Mouse (Mus musculus): ENCODE measurements at regions not wholly inside any gene's neighbourhood (a gene's known extent, or its start where the extent isn't known, plus 50 kb on each side); places are given as distances from the start of the nearest gene placed in this dataset.

DNA sequence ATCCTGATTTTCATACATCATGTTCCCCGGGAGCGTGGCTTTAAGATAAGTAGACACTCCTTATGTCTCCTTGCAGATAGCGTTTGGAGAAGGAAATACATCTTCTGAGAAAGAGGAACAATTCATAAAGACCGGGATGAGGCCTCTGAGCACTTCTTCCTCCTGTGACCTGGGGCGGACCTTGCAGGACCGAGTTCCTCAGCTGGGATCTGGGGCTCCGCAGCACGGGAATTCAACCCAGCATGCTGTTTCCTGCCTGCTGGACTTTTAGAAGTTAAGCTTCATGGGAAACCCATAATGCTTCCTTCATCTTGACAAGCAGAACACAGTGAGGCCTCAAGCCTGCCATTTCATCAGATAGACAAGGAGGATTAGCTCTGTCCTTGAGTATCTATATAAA, 491.4 kb downstream of the Fam19a5 start:
- DNase-seq (ENCODE audit: low spot score) = no peak

DNA sequence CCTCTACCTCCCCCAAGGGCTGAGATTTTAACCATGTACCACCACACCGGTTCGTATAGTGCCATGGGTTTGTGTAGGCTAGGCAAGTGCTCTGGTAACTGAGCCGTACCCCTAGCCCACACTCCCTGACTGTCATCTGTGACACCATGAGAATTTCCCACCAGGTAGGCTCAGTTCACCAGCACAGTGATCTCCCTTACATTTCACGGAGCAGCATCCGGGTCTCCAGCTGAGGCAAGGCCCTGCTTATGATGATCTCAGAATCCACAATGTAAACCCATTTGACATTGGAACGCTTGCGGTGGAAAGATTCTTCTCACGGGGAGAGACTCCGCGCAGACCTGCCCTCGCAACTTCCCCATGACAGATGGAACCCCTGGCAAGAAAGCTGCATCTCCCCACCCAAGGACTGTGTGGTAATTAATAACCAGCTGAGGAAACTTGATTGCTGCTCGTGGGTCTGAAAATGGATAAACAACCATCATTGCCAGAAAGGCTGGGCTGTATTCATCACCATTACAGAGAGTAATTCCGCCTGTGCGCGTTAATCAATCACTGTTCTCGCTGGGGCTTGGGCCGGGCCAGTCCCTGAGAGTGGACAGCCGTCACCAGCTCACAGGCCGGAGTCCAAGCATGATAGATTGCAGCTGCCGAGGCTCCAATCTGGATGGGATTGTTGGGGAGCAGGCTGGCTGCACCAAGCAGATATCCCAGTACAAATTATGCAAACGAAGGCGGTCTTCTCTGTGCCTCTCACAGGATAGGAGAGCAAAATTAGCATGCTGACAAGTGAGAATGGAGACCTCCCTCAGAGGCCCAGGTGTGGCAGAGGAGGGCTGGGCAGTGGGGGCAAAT, 492.3 kb downstream of the Fam19a5 start:
- peak; percentile 41 for DNase-seq (ENCODE audit: low spot score)

DNA sequence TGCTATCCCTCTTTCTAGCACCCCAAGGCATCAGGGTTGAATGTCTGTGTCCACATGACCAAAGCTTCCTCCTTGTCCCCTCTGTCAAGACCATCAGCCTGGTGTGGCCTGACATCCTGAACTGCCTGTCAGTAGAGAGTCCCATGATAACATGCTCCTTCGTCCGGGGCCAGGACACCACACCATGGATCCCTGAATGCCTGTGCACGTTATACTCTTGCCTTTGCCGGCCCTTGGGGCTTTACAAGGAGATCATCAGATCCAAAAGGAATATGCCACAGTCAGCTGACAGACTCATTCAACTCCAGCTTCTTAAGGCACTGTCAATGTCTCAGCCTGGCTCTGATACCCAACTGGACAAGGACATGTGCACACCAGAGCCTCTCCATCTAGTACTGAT, 493.5 kb downstream of the Fam19a5 start:
- DNase-seq (ENCODE audit: low spot score) = no peak

DNA sequence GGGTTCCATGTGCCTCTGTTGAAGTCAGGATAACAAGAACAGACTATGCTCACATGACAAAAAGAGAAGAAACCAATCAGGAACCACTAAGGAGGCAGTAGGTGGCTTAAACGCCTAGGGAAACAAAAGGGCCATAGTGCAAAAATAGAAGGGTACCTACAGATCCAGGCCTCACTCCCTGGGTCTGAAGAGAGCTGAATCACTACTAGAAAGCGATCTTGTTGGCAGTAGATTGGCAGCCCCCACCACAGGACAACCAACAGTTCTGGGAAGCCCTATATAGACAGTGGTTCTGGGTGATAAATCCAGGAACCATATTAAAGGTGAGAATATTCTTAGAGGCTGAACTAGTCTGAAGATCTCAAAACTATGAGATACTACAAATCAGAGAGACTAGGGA, 498.7 kb downstream of the Fam19a5 start:
- DNase-seq (ENCODE audit: low spot score) = no peak

DNA sequence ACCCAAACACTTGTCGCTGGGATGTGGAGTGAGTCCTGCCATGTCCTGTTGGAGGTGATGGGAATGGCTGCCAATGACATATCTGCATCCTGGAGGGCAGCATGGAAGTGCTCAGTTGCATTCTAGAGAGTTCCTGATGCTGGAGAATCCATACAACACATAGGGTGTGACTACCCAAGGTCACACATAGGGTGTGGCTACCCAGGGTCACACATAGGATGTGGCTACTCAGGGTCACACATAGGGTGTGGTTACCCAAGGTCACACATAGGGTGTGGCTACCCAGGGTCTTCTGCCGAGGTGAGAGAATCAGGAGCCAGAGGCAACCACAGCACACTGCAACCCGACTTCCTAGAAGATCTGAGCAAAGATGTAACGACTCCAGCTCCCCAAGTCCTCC, 514.0 kb downstream of the Fam19a5 start:
- DNase-seq (ENCODE audit: low spot score) = no peak

DNA sequence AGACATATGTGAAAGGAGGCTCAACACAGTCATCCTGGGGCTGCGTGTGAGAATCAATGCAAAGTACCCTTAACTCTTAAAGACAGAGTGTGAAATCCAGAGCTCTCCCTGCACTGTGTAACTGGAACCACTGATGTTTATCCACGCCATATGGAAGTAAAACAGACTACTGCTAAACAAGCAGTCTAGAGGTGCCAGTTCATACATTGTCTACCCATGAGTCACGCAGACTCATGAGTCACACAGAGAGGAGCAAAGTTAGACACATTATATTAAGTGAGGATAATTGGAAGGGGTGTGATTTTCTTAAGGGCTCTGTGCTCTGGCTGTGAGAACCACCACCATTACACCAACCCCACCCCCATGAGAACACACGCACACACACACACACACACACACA, 516.8 kb downstream of the Fam19a5 start:
- no peak for DNase-seq (ENCODE audit: low spot score)

DNA sequence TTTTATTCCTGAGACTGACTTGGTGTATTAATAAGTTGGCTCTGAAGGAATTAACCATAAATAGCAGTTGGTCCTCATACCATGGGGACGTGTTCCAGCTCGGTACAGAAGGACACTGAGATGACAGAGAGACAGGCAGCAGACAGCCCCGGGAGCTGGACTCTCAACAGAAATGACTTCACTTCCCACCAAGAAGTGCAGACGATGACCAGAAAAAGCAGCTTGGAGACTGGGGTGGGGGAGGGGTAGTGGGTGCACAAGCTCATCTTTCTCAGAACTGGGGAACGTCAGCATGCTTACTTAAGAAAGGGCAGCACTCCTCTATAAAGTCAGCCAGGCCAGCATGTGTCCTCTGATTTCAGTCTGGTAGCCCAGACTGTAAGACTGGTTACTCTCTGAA, 518.9 kb downstream of the Fam19a5 start:
- no peak for DNase-seq (ENCODE audit: low spot score)

DNA sequence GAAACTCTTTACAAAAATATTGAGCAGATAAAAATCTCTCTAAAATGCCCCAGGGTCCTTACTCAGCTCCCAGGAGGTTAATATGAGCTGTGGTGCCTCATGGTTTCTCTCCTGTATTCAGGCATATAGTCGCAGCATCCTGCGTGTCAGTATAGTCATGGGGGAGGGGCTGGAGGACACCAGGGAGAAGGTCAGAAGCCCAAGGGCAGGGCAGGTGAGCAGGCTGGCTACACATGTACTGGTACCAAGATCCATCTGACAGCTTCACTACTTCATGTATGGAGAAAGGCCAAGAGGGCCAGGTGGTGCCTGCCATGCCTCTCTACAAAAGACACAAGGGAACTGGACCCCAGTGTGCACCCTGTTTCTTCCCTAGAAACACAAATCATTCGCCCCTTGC, 524.4 kb downstream of the Fam19a5 start:
- DNase-seq (ENCODE audit: low spot score) = no peak

DNA sequence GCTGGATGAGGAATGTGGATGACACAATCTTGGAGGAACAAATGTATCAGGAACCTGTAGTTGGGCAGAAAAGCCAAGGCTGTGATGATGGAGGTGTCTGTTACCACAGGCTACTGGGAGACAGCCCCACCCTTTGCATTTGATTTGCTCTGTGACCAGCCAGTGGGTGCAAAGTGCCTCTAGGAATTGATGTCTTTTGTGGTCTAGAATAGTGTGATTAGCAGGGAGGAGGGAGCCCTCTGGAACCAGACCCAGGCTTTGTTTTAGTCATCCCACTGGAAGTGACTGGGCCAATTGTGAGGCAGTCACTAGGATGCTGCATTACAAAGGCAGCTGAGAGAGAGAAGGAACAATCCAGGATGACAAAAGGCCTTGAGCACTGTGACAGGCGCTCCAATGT, 527.4 kb upstream of the Zdhhc25 start:
- no peak for DNase-seq (ENCODE audit: low spot score)

DNA sequence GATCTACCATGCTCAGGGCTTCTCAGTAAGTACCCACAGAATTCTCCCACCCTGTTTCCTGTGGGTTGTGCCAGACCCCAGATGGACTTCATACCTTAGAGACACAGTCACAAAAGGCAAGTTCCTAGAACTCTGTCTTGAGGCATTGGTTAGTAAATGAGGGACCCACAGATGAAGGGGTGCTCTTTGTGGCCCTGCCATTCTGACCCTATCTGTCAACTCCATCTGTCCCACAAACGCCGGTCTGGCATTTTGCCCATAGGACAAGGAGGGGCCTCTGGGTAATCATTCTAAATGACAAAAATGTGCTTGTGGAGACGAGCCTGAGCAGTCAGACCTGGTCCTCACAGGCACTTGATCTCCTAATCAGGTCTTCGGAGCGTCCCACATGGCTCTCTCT, 516.2 kb upstream of the Zdhhc25 start:
- DNase-seq (ENCODE audit: low spot score) = no peak

DNA sequence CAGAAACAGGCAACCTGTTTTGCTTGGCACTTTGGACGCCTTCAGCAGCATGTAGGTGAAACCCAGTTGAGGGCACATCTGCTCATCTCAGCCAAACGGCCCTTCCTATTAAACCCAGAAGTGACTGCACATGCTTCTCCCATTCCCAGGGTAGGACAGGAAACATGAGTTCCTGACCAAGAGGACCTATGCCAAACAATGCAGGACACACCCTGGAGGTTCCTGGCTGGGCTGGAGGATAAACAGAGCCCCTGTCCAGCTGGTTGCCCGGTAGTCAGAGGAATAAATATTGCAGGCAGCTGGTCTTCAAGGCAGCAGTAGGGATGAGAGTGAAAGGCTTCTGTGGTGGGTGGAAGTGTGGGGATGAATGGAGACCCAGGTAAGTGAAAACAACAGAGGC, 514.5 kb upstream of the Zdhhc25 start:
- no peak for DNase-seq (ENCODE audit: low spot score)

DNA sequence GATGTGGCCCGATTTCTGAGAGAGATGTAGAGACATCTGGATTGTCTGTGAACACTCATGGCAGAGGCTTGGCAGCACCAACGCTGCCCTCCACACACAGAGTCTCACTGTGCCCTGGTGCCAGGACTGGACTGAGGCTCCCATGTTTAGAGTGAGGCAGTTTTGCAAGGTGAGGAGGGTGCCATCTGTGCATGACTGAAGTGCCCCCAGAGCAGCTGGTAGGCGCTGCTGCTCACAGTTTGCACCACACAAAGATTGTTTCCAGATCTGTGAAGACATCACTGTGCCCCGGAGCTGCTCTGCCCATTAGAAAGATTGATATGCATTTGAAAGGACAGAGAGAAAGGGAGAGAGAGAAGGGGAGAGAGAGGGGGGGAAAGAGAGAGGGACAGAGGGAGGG, 510.6 kb upstream of the Zdhhc25 start:
- DNase-seq (ENCODE audit: low spot score) = no peak

DNA sequence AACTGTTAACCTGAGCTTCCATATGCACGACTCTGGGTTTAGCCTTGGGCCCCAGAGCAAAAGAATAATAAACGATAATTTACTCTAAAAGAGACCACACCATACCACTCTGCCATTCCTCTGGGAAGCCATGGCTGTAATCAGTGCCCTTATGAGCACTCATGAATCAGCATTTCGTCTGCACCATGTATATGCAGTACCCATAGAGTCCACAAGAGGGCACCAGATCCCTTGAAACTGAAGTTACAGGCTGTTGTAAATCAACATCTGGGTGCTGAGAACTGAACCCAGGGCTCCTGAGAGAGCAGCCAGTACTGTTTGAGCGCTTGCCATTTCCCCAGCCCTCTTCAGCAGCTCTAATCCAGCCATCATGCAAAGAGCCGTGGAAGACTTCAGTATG, 508.7 kb upstream of the Zdhhc25 start:
- DNase-seq (ENCODE audit: low spot score) = no peak

DNA sequence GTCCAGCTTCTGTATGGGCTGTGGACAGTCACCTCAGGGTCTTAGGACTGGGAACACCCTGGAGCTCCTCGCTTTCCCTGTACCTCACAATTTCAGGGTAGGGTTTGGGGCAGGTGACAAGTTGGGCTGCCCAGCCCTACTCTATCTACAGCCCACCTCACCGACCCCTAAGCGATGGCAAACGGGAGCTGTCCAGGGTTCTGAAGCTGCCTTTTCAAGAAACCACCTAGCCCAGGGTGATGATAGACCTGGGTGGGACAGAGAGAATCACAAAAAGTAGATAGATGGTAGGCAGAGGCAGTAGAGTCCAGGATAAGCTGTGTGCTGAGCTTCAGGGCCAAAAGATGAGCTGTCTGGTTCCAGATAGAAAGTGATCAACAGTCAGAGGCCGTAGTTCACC, 479.7 kb upstream of the Zdhhc25 start:
- DNase-seq (ENCODE audit: low spot score) = peak; percentile 60

DNA sequence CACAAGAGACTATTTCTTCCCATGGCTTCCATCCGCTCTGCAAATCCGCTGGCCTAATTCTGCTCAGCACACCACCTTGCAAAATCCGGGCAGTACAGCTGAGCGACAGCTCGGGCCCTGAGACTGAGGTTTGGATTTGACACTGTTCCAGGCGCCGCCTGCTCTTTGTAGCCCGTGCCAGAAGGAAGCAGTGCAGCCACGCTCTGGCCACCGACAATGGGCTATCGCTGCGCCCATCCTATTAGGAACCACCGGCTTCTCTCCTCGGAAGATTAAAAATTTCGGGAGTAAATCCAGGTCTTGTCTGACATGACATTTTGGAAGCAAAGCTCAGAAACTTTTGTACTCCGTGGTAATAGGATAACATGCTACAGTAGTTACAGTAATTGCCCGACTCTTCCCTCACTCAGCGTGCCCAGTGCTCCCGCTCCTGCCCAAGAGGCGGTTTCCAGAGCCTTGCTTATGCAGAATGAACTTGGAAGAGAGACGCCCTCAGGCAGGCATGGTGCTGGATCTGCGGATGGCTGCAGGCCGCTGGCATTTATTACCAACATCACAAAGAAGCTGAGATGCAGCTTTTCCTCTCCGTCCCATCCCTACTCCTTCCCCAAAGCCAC, 476.1 kb upstream of the Zdhhc25 start:
- DNase-seq (ENCODE audit: low spot score) = no peak

DNA sequence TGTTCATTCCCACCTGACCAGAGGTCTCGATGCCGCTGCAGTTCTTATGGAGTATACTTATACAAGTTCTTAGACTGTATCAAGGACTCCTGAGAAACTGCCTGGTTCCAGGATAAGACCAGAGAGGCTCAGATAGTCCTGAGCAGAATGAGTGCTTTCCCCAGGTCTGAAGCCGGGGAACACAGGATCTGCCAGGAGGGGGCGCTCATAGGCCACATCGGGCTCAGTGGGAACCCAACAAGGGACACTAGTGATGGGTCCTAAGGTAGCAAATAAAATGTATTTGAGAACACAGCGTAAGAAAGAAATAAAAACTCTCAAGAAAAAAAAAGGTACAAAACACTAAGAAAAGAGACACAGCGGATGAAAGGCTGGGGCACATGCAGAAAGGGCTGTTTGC, 454.0 kb upstream of the Zdhhc25 start:
- DNase-seq (ENCODE audit: low spot score) = peak; percentile 69

DNA sequence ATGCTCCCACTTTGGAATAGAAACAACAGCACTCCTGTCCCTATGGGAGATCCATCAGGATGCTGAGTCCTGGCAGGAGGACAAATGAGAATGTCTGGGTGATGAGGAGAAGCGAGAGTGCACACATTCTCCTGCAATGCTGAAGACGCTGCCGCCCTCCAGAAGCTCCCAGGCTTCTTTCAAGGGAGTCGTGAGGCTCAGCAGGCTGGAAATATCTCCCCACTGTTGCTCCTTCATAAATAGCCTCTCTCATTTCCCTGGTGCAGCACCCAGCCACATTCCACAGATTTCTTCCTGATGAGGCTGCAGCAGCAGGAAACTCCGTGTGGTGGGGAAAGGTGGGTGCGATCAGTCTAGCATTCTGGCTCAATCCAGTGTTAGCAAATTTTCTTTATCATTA, 448.9 kb upstream of the Zdhhc25 start:
- no peak for DNase-seq (ENCODE audit: low spot score)

DNA sequence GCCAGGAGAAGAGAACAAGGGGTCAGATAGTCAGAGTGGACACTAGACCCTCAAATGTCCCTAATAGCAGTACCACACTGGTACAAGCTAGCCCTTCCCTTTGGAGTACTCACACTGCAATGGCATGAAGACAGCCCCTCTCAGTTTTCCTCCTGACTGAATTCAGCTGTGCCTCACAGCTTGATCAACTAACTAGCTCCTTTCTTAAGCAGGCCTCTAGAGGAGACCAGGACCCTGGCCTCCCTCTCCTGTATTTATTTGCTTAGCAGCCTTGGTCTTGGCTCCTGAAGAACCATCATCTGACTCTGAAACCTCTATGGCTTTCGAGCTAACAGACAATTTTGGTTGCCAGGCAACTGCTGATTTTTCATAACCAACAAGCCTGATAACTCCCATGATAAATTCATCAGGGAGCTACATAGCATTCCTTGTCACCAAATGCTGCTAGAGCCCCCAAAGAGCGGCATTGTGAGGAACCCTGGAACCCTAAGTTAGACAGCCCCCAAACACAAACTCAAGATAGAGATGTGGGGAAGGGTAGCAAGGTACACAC, 440.4 kb upstream of the Zdhhc25 start:
- DNase-seq (ENCODE audit: low spot score) = no peak

DNA sequence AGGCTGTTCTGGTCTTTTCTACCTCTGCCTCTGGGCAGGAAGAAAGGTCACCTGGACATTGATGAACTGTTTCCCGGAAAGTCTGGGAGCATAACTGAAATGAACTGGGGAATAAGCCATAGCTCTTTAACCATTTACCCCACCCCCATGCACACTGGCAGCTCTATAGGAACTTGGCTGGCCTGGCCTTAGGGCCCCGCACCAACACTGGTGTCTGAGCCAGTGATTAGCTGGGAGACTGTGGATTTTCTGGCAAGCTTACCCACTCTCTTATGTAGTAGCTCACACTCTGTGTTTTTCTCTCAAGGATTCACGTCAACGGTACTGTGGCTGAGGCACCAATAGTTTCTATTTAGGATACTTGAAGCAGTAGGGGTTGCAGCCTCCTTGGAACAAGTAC, 439.8 kb upstream of the Zdhhc25 start:
- no peak for DNase-seq (ENCODE audit: low spot score)

DNA sequence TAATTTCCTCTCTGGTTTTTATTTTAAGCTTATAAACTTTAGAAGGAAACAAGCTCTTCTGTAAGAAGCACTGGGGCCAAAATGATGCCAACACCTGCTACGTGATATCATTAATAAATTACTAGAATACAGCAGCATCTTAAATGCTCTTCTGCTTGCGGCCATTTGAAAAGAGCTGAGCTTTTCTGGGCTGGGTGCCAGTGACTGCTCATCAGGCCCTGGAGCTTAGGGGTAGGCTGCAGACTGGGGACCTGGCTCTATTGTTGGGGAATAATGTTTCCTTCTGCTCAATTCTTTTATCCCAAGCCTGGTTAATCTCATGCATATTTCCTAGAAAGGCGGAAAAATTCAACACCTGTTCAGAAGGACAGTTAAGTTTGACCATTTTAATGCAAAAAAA, 436.7 kb upstream of the Zdhhc25 start:
- no peak for DNase-seq (ENCODE audit: low spot score)

DNA sequence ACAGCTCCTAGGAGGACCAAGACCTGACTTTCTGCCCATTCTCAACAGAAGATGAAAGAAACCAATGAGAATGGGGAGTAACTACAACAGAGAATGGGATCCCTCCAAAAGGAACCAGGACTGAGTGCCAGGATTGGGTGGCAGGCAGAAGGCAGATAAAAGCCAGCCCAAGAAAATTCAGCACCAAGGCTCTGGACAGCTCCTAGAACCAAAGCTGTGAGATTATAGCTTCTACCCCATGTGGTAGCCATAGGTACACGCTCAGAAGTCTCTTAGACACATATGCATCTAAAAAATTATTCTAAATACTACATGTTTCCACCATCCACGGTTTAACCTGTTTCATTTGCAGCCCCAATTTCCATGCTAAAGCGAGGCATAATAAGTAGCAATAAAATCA, 425.8 kb upstream of the Zdhhc25 start:
- DNase-seq (ENCODE audit: low spot score) = peak; percentile 63

DNA sequence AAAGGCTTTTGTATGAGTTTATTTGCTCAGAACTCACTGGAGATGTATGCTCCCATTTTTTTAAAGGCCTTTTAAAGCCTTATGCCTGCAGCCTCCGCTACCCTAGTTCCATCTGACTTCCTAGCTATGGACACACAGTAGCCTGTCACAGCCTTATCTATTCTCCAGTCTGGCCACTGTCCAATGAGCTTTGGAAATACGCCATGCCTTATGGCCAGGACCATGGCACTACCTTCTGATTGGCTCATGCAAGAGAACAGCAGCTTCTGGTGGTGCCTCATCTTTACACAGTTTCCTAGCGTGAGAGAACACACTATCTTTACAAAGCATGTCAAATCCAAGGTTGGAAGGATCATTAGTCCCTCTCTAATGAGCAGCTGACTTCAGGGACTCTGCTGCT, 424.1 kb upstream of the Zdhhc25 start:
- DNase-seq (ENCODE audit: low spot score) = no peak

DNA sequence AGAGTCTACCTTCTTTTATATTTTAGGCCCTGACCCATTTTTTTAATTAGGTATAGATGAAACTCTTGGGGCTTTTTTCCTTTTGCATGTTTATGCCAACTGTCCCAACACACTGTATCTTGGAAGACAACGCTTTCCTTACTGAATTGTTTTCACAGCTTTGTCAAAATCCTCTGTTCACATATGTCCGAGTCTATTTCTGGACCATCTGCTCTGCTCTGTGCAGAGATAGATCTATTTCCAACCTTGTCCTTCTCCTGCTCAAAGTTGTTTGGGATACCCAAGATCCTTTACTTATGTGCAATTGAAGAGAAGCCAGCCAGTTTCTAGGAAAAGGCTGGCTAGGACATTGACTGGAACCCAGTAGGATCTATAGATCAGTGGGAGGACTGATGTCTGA, 403.6 kb upstream of the Zdhhc25 start:
- DNase-seq (ENCODE audit: low spot score) = no peak

DNA sequence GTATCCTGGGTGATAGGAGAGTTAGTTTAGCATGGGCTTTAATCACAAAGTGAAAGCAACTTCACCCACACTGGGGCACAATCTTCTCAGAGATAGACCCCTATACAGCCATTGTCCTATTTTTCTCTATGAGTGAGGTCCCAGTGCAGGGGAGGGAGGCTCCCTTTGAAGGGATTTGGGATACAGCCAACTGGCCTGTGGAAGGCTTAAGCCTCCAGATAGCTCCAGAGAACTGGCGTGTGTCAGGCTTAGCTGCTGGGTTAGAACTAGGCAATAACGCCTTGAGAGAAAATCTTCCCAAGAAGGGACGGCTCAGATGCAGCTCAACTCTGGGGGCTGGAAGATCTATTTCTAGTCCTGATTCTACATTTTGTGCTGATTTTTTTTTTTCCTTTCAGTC, 397.4 kb upstream of the Zdhhc25 start:
- no peak for DNase-seq (ENCODE audit: low spot score)

Measured in embryo, embryonic 10 days (tissue).